In genomic region chr1:159163113-159163885, GRCm38 (mm10) we compare ENCODE assay signal across 8 mouse cellular contexts.
DNase-seq lines count a peak whose midpoint lies in the region; ATAC-seq and TF ChIP-seq lines count a peak whose summit lies in the region.

No protein-coding gene starts in this region.

- TF ChIP-seq CTCF in stomach, postnatal 0 days (IDR thresholded peaks at IDR 0.05; ENCODE audit: low read depth): no peak

- peak overlapping the region; percentile 42; the same call in 1 of the 2 replicates for H3K27ac ChIP-seq in stomach, postnatal 0 days (replicated peaks)

- WGBS in stomach, postnatal 0 days: 20% methylated on average over 4 of the region's 4 CpGs

- no peak for ATAC-seq in stomach, postnatal 0 days (ENCODE audit: low FRiP score, low TSS enrichment)

- H3K4me1 ChIP-seq in stomach, postnatal 0 days (replicated peaks; ENCODE audit: control insufficient read depth, insufficient read depth): no peaks in the 10 kb centered on the region

- TF ChIP-seq EP300 in stomach, postnatal 0 days (optimal IDR thresholded peaks at IDR 0.05): no peak

- no peaks in the 10 kb centered on the region for H3K36me3 ChIP-seq in stomach, postnatal 0 days (ENCODE audit: control insufficient read depth, insufficient read depth, low read length)

- H3K4me3 ChIP-seq in stomach, postnatal 0 days (ENCODE audit: low read depth, low read length): no peak overlapping the region

- DNase-seq in cerebellum, postnatal 25 days: peak; percentile 8 to 14
- no peak for DNase-seq in cerebellum, adult 18-20 months
- peak; percentile 38 for DNase-seq in retina, postnatal 1 day
- DNase-seq in retina, embryonic 14.5 days (ENCODE audit: low spot score): no peak
- peak; percentile 13 to 57 for DNase-seq in layer of hippocampus, adult 18-20 months (ENCODE audit: low spot score in 2 of 2)
- no peak for DNase-seq in stomach, postnatal 0 days (ENCODE audit: low spot score)
- DNase-seq in urinary bladder, postnatal 25 days (ENCODE audit: low spot score): no peak
- no peak for DNase-seq in thymus, postnatal 10 days (ENCODE audit: low spot score in 2 of 2)

- no peak overlapping the region for H3K9ac ChIP-seq in stomach, postnatal 0 days (ENCODE audit: low read length)

- no peak overlapping the region for H3K4me2 ChIP-seq in stomach, postnatal 0 days (replicated peaks; ENCODE audit: low read depth)

- H3K27me3 ChIP-seq in stomach, postnatal 0 days (ENCODE audit: control insufficient read depth, insufficient read depth, low read length): no peaks in the 10 kb centered on the region

- no peaks in the 10 kb centered on the region for H3K9me3 ChIP-seq in stomach, postnatal 0 days (ENCODE audit: control insufficient read depth, low read length)

Comparison
In these comparisons a context has a peak if more than half of its experiments do, and no peak if none do; other contexts are left out.
1. DNase-seq: peak in cerebellum, postnatal 25 days (2 of 2), retina, postnatal 1 day (single experiment) and layer of hippocampus, adult 18-20 months (2 of 2); none in cerebellum, adult 18-20 months (0 of 2), retina, embryonic 14.5 days (single experiment), stomach, postnatal 0 days (single experiment), urinary bladder, postnatal 25 days (single experiment) and thymus, postnatal 10 days (0 of 2).